Mouse (Mus musculus): ENCODE data around the gene Tcp11. TPM values are rescaled to one million over a fixed set of nuclear protein-coding genes. Genes with fewer than 3 reads are reported as not detected.

Tcp11 gene
- total RNA-seq, 1 experiment: 4.8 TPM

DNA sequence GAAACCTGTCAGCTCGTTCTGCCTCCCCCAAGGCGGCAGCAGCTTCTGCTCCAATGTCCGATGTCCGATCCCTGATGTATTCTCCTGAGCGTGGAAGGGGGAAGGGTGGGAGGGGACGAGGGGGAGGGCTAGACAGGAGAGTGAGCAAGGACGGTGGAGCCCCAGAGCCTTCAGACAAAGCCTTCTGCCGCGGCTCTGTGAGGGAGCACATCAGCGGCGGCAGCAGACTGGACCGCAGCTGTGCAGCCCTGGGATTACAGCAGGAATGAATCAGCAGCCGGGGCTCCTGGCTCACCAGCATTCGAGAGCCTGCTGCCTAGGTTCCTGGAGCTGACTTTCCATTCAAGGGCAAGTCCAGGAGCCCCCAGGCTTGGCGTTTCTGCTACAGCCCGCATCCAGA, 39.8 kb downstream of the Tcp11 start:
- in situ Hi-C loops (cut with MboI; ENCODE audit: low sequenced_read_pairs in 2 of 2, unreplicated experiment in 2 of 2): no loop called here
- Histone ChIP-seq H3K4me1 (ENCODE audit: control insufficient read depth in 2 of 2, insufficient read depth in 2 of 2, low read length in 2 of 2, poor library complexity in 1 of 2) (peaks cover 0 to 8% of the 10 kb centered on the region in 2 experiments; a peak in 1 of 4 replicates), H3K36me3 (ENCODE audit: control insufficient read depth, insufficient read depth, low read length, poor library complexity, severe bottlenecking) (peaks cover 5% of the 10 kb centered on the region; the same call in 1 of the 2 replicates), H3K27ac (ENCODE audit: insufficient read depth, low read depth, low read length, poor library complexity, severe bottlenecking) (no peak overlapping the region), H3K4me3 (ENCODE audit: insufficient read depth in 1 of 2, low read depth in 1 of 2, low read length in 2 of 2, poor library complexity in 1 of 2, severe bottlenecking in 1 of 2) (no peak overlapping the region), H3K9me3 (ENCODE audit: control insufficient read depth, insufficient read depth, low read depth, low read length) (no peaks in the 10 kb centered on the region), H3K9ac (ENCODE audit: insufficient read depth, low read depth, low read length, poor library complexity, severe bottlenecking) (no peak overlapping the region)
- TF ChIP-seq HCFC1 (IDR thresholded peaks at IDR 0.05; ENCODE audit: borderline replicate concordance, insufficient read depth, low read length) (no peak), ZC3H11A (IDR thresholded peaks at IDR 0.05; ENCODE audit: borderline replicate concordance, low read depth, low read length) (no peak), MAFK (IDR thresholded peaks at IDR 0.05; ENCODE audit: insufficient read depth, low read depth, low read length) (no peak), CHD2 (IDR thresholded peaks at IDR 0.05; ENCODE audit: low read depth, low read length) (no peak), ZNF384 (IDR thresholded peaks at IDR 0.05; ENCODE audit: low read depth, low read length) (no peak)
- DNase-seq (ENCODE audit: low read depth, low spot score): no peak

DNA sequence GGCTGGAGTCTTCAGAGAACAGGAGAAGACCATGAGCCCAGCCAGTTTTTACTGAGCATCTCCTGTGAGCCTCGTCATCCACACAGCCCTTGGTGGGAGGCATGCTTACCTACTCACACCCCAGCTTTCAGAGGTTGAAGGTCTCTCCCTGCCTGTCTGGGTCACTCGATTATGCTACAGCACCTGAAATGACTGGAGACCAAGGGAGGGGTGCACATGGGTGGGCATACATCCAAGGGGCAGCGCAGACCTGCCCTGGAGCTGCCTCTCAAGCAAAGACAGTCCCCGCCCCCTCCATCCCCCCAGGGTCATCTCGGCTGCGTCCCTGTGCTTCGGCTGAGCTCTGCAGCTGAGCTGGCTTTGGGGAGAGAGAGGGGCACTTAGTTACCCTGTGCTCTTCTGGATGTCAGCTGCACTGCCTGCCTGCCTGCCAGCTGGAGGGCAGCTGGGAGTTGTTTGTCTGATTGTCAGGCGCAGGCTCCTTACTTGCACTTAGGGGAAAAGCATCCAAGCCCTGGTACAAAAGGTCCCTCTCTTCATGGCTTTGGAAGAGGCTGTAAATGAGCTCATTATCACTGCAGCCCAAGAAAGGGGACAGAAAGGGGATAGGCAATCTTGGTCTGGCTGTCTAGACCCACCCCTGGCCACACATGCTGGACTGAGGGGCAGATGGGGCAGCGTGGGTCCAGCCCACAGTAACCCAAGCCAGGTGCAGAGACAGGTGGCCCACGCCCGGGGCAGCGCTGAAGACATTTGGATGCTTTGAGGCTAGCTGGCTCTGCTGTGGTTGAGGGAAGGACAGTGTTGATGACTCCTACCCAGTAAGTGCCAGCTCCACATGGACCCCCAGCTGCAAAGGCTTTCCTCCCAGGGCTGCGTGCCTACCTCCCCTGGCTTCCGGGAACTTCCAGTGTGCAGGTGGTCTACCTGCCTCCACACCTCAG, 43.4 kb downstream of the Tcp11 start:
- no peak overlapping the region for H3K27ac ChIP-seq (ENCODE audit: insufficient read depth, low read depth, low read length, poor library complexity, severe bottlenecking)
- peaks cover 0 to 9% of the 10 kb centered on the region in 2 experiments; a peak in 1 of 4 replicates for H3K4me1 ChIP-seq (ENCODE audit: control insufficient read depth in 2 of 2, insufficient read depth in 2 of 2, low read length in 2 of 2, poor library complexity in 1 of 2)
- no peak overlapping the region for H3K4me3 ChIP-seq (ENCODE audit: insufficient read depth in 1 of 2, low read depth in 1 of 2, low read length in 2 of 2, poor library complexity in 1 of 2, severe bottlenecking in 1 of 2)
- no peak for DNase-seq (ENCODE audit: low read depth, low spot score)
- H3K36me3 ChIP-seq (ENCODE audit: control insufficient read depth, insufficient read depth, low read length, poor library complexity, severe bottlenecking): peaks cover 5% of the 10 kb centered on the region; the same call in 1 of the 2 replicates
- H3K9me3 ChIP-seq (ENCODE audit: control insufficient read depth, insufficient read depth, low read depth, low read length): no peaks in the 10 kb centered on the region
- in situ Hi-C loops (cut with MboI; ENCODE audit: low sequenced_read_pairs in 2 of 2, unreplicated experiment in 2 of 2): no loop called here
- TF ChIP-seq MAFK (IDR thresholded peaks at IDR 0.05; ENCODE audit: insufficient read depth, low read depth, low read length) (no peak), ZNF384 (IDR thresholded peaks at IDR 0.05; ENCODE audit: low read depth, low read length) (no peak), ZC3H11A (IDR thresholded peaks at IDR 0.05; ENCODE audit: borderline replicate concordance, low read depth, low read length) (no peak), HCFC1 (IDR thresholded peaks at IDR 0.05; ENCODE audit: borderline replicate concordance, insufficient read depth, low read length) (no peak), CHD2 (IDR thresholded peaks at IDR 0.05; ENCODE audit: low read depth, low read length) (no peak)
- H3K9ac ChIP-seq (ENCODE audit: insufficient read depth, low read depth, low read length, poor library complexity, severe bottlenecking): no peak overlapping the region

DNA sequence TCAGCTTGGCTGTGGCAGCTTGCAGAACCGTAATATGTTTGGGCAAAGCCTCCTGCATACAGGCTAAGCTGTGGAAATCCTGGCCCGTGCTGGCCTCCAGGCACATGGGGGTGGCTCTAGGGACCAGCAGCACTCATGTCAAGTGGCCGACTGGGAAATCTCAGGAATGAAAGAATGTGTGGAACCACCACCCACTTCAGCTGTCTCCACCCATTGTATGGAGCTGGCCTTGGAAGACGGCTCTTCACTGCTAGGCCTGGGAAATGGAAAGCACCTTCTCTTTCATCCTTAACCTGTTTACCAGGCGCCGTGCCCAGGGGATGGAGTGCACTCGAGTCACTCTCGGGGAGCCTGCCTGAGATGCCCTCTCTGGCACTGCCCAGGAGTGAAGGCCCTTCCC, 45.5 kb downstream of the Tcp11 start:
- no peak for DNase-seq (ENCODE audit: low read depth, low spot score)
- no peak for TF ChIP-seq HCFC1 (IDR thresholded peaks at IDR 0.05; ENCODE audit: borderline replicate concordance, insufficient read depth, low read length)
- TF ChIP-seq ZNF384 (IDR thresholded peaks at IDR 0.05; ENCODE audit: low read depth, low read length): no peak
- no peak for TF ChIP-seq MAFK (IDR thresholded peaks at IDR 0.05; ENCODE audit: insufficient read depth, low read depth, low read length)
- no peak for TF ChIP-seq ZC3H11A (IDR thresholded peaks at IDR 0.05; ENCODE audit: borderline replicate concordance, low read depth, low read length)
- TF ChIP-seq CHD2 (IDR thresholded peaks at IDR 0.05; ENCODE audit: low read depth, low read length): no peak
- Histone ChIP-seq H3K36me3 (ENCODE audit: control insufficient read depth, insufficient read depth, low read length, poor library complexity, severe bottlenecking) (peaks cover 3% of the 10 kb centered on the region; the same call in 1 of the 2 replicates), H3K9me3 (ENCODE audit: control insufficient read depth, insufficient read depth, low read depth, low read length) (no peaks in the 10 kb centered on the region), H3K9ac (ENCODE audit: insufficient read depth, low read depth, low read length, poor library complexity, severe bottlenecking) (no peak overlapping the region), H3K27ac (ENCODE audit: insufficient read depth, low read depth, low read length, poor library complexity, severe bottlenecking) (no peak overlapping the region), H3K4me3 (ENCODE audit: insufficient read depth in 1 of 2, low read depth in 1 of 2, low read length in 2 of 2, poor library complexity in 1 of 2, severe bottlenecking in 1 of 2) (no peak overlapping the region), H3K4me1 (ENCODE audit: control insufficient read depth in 2 of 2, insufficient read depth in 2 of 2, low read length in 2 of 2, poor library complexity in 1 of 2) (peaks cover 0 to 5% of the 10 kb centered on the region in 2 experiments; a peak in 1 of 4 replicates)
- in situ Hi-C loops (cut with MboI; ENCODE audit: low sequenced_read_pairs in 2 of 2, unreplicated experiment in 2 of 2): no loop called here

DNA sequence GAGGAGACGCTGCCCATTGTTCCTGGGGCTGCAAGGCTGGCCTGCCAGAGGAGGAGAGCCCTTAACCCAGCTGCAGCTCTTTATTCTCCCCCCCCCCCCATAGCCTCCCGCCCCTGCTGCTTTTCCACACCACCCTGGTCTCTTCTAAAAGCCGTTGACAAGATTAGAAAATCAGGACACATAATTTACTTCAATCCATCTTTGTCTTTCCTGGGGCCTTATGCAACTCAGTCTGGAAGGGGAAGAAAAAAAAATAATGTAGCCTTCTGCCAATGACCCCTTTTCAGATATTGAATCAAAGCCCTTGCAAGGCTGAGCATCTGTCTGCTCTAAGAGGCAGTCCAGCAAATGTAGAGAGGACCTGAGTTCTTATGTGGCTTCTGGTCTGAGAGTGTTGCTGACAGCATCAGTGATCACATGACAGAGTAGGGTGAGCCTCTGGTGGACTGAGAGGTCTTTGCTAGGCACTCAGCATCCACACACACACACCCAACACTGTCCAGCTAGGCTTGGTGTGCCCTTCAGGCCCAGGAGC, 47.3 kb downstream of the Tcp11 start:
- no peak overlapping the region for H3K9ac ChIP-seq (ENCODE audit: insufficient read depth, low read depth, low read length, poor library complexity, severe bottlenecking)
- no peaks in the 10 kb centered on the region for H3K9me3 ChIP-seq (ENCODE audit: control insufficient read depth, insufficient read depth, low read depth, low read length)
- H3K27ac ChIP-seq (ENCODE audit: insufficient read depth, low read depth, low read length, poor library complexity, severe bottlenecking): no peak overlapping the region
- no peaks in the 10 kb centered on the region for H3K36me3 ChIP-seq (ENCODE audit: control insufficient read depth, insufficient read depth, low read length, poor library complexity, severe bottlenecking)
- DNase-seq (ENCODE audit: low read depth, low spot score): no peak
- no peak overlapping the region for H3K4me3 ChIP-seq (ENCODE audit: insufficient read depth in 1 of 2, low read depth in 1 of 2, low read length in 2 of 2, poor library complexity in 1 of 2, severe bottlenecking in 1 of 2)
- peaks cover 5 to 15% of the 10 kb centered on the region in 2 experiments for H3K4me1 ChIP-seq (ENCODE audit: control insufficient read depth in 2 of 2, insufficient read depth in 2 of 2, low read length in 2 of 2, poor library complexity in 1 of 2)
- in situ Hi-C loops (cut with MboI; ENCODE audit: low sequenced_read_pairs in 2 of 2, unreplicated experiment in 2 of 2): no loop called here
- TF ChIP-seq ZC3H11A (IDR thresholded peaks at IDR 0.05; ENCODE audit: borderline replicate concordance, low read depth, low read length) (no peak), ZNF384 (IDR thresholded peaks at IDR 0.05; ENCODE audit: low read depth, low read length) (no peak), CHD2 (IDR thresholded peaks at IDR 0.05; ENCODE audit: low read depth, low read length) (no peak), HCFC1 (IDR thresholded peaks at IDR 0.05; ENCODE audit: borderline replicate concordance, insufficient read depth, low read length) (no peak), MAFK (IDR thresholded peaks at IDR 0.05; ENCODE audit: insufficient read depth, low read depth, low read length) (no peak)
